Mouse (Mus musculus): Measurements from ENCODE around the gene Tmed8.
A peak's percentile ranks its signal among the peaks of the same experiment; 100 is the strongest.

Gene Tmed8

DNA sequence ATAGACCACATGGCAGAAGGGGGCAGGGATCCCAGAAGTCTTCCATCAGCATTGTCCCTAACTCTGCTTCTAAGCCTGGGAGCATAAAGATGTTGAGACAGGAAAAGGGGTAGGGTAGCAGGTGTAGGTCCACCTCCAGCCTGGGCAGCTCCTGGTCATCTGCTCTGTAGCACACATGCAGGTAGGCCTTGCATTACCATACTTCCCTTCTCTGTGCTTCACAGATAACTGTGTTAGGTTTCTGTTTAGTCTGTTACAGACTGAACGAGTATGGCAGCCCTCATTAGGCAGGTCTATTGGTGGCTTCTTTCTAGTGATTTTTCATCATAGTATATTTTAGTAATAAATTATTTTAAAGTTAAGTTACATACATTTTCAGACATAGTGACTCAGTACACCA is 39.9 kb downstream of the Tmed8 start:
- DNase-seq (ENCODE audit: low read depth), result no peak

DNA sequence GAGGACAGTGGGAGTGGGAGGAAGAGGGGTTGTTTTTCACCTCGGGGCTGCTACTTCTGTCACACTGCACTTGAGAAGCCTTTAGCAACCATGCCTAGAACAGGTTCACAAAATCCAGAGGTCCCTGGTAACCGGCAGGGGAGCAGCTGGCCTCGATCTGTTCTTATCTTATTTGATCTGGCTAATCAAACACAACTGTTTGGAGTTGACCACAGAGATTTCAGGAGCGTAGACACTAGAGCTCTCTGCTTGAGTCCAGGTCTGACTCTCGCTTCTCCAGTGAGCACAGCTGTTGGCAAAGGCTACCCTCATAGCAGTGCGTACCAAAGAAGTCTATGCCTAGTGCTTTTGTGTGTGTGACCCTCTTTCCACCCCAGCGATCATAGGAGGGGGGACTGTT is 42.2 kb downstream of the Tmed8 start:
- no peak for DNase-seq (ENCODE audit: low read depth)

DNA sequence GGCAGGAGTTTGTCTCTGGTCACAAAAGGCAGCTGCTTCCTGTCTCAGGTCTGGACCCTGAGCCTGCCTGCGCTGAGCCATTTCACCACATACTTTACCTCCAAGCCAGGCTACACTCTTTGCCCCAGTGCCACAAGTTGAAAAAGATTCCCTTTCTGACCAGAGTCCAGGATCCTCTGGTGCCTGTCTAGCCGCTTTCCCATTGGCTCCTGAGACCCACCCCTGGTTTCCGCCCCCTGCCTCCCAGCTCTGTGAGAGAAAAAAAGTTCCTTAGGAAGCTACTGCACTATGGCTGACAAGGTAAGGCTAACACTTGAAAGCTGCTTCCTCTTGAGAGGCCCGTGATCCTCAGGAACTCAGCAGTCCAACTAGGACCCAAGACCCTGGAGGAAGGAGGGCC is 42.9 kb downstream of the Tmed8 start:
- DNase-seq (ENCODE audit: low read depth), result no peak

DNA sequence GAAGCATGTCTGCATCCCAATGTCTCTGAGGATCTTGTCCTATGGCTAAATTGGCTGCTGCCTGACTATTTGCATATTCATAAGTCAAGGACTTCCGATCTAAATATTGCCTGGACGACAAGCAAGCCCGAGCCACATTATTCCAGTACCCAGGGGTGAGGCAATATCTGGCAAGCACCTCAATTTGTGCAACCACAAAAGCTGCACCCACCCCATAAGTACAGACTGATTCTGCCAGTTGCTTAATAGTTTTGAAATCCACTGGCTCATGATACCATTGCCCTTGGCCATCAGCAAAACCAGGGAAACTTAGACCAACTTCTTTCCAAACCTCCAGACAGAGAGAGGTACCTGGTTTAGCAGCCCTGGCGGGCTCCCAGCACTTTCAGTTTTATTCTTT is 45.8 kb downstream of the Tmed8 start:
- DNase-seq (ENCODE audit: low read depth), result peak; percentile 48

DNA sequence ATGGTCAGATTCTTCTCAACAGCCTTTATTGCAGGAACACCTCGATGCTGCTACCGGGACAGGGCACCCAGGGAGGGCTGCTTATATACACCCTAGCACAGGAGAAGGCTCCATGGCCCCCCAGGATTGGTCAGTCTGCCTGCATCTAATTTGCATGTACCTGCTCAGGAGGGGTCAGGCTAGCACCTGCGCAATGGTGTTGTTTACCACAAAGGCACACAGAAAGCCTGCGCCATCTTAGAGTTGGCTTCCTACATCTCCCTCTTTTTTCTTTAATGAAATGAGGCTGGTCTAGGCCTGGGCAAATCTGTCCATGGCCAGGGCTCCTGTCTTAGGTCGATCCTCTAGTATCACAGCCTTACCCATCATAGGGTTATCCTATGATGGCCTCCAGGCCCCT is 50.8 kb downstream of the Tmed8 start:
- no peak for DNase-seq (ENCODE audit: low read depth)

DNA sequence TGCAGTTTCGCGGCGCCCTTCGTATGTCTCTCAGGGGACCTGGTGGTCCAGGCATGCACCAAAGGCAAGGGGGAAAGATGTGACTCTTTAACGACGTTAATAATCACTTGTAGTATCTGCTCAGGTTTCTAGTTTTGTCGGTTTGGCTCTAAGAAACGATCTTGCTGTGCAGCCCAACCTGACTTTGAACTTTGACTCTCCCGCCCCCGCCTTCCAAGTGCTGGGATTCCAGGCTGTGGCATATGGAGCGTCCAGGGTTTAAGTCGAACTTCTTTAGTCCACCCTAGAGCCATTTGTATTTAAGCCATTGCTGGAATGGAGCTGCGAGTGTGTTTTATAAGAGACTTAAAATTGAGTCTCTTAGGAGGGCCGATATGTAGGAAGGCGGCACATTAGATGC is 52.1 kb downstream of the Tmed8 start:
- DNase-seq (ENCODE audit: low read depth), result peak; percentile 33

DNA sequence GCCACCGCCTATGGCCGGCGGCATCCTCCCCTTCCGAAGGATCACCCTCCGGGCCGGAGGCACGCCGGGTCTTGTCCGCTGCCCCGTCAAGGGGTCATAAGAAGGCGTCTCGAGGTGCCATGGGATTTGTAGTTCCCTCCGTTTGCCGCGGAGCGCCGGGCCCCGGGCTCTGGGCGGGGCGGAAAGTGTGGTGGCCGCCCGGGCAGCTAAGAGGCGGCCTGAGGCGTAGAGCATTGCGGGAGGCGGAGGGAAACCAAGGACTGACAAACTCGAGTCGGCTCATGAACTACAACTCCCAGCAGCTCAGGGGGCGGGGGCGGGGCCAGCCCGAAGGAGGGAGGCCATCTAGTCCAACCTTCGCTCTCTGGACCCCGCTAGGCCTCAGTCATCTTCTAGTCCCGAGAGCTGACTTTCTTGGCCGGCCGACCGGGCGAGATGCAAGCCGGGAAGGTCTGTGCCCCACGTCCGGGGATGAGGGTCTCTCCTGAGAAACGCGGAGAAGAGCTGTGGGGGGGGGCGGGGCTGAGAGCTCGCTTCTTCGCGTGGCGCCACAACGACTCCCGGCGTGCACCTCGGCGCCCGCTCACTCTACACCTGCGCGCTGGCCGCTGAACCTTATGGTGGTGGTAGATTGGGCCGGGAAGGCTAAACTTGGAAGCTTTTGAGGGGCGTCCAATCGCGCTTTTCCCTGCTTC is 52.7 kb downstream of the Tmed8 start, which contains the start of gene Pomt2:
Pomt2 (minus strand) TSS at position 574 of the 695 bp plus-strand sequence.
- DNase-seq (ENCODE audit: low read depth), result peak; percentile 97

DNA sequence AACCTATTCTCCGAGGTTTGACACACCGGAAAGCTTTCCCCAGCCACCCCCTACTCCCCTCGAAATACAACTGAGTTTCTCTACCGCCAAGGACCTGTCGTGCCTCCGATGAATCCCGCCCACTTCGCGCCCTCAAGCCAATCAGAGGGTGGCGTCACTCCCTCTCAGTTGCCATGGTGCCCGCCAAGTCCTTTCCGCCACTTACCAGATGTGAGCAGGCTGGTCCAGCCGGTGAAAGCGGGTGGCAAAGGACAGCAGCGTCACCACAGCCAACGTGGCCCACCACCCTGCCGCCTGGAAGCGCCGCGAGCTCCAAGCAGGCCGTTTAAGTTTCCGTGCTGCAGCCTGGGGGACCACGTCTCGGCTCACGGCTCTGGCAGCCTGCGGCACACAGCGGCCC is 53.3 kb downstream of the Tmed8 start, which contains the start of gene Gstz1:
Gstz1 (plus strand) TSS at position 200 of the 400 bp plus-strand sequence.
- DNase-seq (ENCODE audit: low read depth), result peak; percentile 90

DNA sequence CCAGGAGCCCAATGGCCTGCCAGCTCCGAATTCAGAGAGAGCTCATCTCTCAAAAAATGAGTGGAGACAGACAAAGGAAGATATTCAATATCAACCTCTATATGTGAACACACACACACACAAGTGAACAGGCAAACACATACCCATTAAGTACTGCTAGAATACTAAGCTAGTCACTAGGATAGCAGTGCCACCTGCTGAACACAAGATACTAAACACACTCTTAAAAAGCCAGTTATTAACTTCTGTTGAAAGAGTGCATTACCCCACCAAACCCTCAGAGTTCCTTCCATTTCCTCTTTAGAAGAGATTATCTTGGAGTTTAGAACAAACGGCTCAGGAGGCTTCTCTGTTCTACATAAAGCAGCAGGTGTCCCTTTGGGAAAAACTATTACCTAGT is 58.1 kb downstream of the Tmed8 start:
- no peak for DNase-seq (ENCODE audit: low read depth)

DNA sequence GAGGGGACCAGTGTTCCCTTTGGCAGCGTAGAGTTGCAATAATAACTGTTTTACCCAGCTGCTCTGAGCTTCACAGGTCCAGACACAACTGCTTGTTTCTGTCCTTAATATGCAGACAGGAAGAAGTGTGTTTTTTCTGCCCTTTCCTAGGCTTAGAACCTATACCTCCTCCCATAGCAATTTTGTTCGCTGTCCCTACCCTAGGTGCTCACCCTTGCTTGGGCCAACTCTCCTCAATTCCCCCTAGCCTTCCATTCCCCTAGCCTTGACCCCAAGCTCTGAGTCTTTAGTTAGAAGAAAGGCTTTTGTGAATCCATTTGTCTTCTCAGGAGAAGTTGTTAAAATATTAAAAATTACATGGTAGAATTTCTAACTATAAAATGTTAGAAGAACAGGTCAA is 61.5 kb downstream of the Tmed8 start:
- no peak for DNase-seq (ENCODE audit: low read depth)

DNA sequence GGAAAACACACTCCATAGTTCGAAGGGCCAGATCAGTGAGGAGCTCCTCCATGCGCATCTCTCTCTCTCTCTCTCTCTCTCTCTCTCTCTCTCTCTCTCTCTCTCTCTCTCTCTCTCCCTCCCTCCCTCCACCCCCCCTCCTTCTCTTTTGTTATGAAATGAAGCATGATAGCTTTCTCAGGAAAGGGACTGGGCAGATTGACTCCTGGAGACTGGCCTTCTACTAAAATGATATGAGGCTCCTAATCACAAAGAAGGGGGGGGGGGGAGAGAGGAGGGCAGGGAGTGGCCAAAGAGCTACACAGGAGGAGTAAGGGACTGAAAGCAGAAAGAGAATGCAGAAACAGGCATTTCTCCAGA is 61.9 kb downstream of the Tmed8 start:
- DNase-seq (ENCODE audit: low read depth), result no peak

DNA sequence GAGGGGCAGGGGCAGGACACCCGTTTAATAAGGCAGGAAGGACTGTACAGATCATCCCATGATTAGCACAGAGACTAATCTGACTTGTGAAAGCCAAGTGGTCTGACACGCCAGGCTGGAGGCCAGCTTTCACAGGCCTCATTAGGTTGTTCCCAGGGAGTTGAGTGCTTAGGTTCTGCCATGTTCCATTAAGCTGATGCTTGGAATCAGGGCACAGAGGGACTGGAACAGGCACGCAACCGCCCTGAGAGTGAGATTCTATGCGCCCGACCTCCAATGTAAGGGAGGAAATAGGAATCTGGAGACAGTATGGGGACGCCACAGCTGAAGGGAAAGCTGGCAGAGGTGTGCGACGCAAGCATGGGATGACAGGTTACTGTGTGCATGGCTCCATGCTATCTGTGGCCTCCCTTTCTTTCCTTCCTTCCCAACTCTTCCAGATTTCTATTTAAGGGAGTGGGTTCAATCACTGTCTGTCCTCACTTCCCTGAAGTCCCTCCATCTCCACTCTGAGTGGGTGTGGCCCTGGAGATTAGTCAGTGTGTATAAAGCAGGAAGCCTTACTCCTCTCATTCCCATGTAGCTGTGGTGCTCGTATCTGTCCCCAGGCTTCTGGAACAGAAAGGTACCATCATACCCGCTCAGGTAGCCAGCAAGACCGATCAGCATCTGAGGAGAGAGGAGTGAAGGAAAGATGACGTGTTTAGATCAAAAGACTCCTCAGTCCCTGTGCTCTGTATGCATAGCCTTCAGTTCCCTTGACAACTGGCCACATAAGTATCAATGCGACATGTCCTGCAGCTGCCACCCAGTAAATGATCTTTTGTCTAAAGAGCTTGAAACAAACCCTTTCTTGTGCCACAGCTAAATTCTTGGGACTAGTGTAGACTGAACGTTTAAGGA is 62.6 kb downstream of the Tmed8 start:
- no peak for DNase-seq (ENCODE audit: low read depth)

DNA sequence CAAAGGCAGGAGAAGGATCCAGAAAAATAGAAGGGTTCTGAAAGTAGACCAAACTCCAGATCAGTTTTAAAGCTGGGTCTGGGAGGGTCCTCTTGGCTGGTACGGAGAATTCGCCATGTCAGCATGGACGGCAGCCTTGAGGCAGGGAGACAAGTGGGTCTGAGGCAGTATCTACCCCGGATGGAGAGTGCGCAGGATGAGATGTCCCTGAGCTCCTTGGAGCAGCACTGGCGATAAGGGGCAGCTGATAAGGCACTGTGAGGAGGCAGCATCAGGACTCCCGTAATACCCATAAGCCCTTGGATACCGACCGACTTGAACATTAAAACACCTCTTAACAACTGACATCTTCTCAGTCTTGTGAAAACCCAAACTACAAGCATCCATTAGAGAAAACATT is 67.5 kb downstream of the Tmed8 start:
- DNase-seq (ENCODE audit: low read depth), result no peak

DNA sequence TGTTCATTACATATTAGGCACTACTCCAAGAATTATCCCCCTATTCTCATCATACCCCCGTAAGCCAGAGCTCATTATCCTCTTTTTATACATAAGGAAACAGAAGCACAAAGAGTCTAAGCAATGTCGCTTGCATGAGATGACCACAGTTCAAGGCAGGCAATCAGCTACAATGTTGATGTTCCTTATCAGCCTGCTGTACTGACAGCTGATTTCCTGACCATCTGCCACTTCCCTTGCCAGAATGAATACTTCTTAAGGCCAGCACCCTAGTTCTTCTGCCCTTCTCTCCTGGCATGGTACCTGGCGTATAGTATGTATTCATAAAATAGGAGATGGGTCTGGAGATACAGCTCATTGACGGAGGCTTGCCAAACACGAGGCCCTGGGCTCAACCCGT is 68.0 kb downstream of the Tmed8 start:
- DNase-seq (ENCODE audit: low read depth), result no peak

DNA sequence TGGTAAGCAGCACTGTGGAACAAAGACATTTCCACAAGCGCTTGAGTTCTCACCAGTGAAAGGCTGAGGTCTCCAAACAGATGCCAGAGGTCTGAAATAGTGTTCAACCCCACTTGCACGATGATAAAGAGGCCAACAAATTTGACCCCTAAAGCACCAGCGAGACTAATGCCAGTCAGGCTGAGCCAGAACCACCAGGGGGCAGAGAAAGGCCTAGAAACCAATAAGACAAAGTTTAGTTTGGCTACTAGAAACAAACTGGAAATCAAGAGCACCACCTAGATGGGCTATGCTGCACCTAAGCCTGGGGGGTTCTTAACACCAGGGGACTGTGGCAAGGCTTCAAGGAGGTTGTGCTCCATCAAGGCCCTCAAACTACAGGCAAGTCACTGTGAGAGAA is 68.6 kb downstream of the Tmed8 start:
- DNase-seq (ENCODE audit: low read depth), result peak; percentile 61

DNA sequence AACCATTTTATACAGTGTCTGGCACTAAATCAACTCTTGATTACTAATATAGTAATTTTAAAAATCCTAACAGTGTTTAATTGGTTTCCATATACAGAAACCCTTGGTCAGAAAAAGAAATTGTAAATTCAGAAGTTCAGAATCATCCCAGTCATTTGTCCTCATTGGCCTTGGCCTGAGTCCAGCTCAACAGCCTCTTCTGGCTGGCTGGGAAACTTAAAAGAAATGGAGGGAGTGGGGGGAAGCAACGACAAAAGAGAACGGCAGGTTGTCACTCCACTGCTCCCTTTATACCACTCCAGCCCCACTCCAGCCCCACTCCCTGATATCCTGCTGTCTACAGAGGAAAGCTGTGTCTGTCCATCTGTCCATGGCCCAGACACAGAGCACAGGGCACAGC is 69.1 kb downstream of the Tmed8 start:
- DNase-seq (ENCODE audit: low read depth), result no peak

DNA sequence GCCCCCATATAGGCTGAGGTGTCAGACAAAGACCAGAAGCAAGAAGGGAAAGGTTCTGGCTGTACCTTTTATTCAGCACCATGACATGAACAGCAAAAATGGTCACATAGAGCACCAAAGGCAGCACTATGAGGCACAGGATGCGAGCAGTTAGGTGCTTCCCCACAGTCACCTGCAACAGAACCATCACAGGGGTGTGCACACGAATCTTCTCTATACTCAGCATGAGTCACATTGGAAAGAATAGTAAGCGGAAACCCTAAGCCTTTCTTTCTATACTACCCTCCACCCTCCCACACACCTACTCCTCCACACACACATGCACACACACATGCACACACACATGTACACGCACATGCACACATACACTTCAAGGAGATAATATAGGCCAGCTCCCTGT is 70.0 kb downstream of the Tmed8 start:
- no peak for DNase-seq (ENCODE audit: low read depth)

DNA sequence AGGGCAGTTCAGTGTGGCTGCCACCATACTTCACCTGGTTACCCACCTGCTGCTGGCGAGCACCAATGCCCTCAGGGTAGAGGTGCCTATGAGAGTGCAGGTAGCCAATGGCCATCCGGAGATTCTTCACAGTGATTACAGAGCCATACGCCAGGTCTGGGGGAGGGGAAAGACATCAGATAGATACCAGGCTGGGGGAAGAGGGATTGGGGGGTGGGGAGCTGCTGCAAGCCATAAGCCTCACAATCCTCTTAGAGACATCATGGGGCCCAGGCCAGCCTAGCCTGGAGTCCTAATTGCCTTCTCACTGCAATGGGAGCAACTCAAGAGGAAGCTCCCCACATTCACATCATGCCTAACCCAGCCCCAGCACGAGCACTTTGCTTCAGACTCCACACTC is 73.0 kb downstream of the Tmed8 start:
- DNase-seq (ENCODE audit: low read depth), result no peak

DNA sequence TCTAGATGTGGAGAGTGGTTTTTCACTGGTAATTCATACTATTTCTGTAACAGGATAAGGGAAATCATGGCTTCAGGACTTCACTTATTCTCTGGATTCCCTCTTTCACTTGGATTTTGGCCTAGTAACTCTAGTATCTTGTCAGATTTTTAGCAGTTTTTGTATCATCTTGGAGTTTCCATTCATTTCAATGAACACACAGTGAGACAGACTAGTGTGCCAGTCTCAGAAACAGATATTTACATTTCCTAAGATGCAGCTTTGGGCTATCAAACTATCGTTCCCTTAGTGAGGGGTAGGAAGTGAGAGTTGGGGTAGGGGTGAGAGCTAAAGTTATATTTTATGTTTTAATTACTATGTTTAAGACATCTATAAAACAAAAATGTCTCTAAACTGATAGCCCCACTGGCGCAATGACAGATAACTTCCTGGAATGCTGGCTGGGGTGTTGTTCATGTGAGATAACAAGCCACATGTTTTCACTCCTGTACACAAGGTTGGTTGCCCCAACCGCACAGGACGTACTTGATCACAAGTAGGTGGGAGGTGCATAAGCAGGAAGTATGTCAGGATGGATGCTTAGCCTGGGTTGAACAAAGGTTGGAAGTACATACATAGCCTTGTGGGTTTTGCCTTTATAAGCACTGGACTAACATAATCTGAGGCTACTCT is 78.2 kb downstream of the Tmed8 start:
- DNase-seq (ENCODE audit: low read depth), result no peak

Measured in NIH3T3 (cell line).